Mouse (Mus musculus) C2C12 (cell line): ENCODE results near the gene Cass4. TPM values are rescaled to one million over a fixed set of nuclear protein-coding genes. Genes with fewer than 3 reads are reported as not detected.
A peak's percentile ranks its signal among the peaks of the same experiment; 100 is the strongest.

Experiments
- H3K27me3 ChIP-seq: one replicate; pipeline ENCODE4 v1.6.1; 2011; ENCODE audit not compliant: control insufficient read depth, insufficient read depth, insufficient read length
- H3K36me3 ChIP-seq: one replicate; pipeline ENCODE4 v1.6.1; 2011; ENCODE audit not compliant: control insufficient read depth, insufficient read depth
- H3K4me3 ChIP-seq: one replicate; pipeline ENCODE4 v1.5.1; 2011; ENCODE audit warnings: mild to moderate bottlenecking, control low read depth; ENCODE audit not compliant: poor library complexity, insufficient read depth, severe bottlenecking
- H3K79me2 ChIP-seq: one replicate; pipeline ENCODE4 v1.6.1; 2011; ENCODE audit not compliant: control insufficient read depth, insufficient read depth
- H3K79me3 ChIP-seq: one replicate; pipeline ENCODE4 v1.6.1; 2011; ENCODE audit warnings: low read depth, control low read depth
- H3ac ChIP-seq: one replicate; pipeline ENCODE3; 2011; ENCODE audit warnings: low read depth; ENCODE audit not compliant: control insufficient read depth, insufficient read length
- CEBPB ChIP-seq: IDR thresholded peaks from one replicate; pipeline ENCODE4 v1.6.1; 2011; ENCODE audit warnings: low read depth, mild to moderate bottlenecking, control low read depth, moderate library complexity
- CTCF ChIP-seq: IDR thresholded peaks from one replicate; pipeline ENCODE4 v1.5.1; 2011; ENCODE audit not compliant: control insufficient read depth, insufficient read depth, insufficient read length
- FOSL1 ChIP-seq: IDR thresholded peaks from one replicate; pipeline ENCODE4 v1.8.0; 2011; ENCODE audit warnings: mild to moderate bottlenecking, low read length; ENCODE audit not compliant: poor library complexity, insufficient read depth, severe bottlenecking
- MAX ChIP-seq: IDR thresholded peaks from one replicate; pipeline ENCODE4 v1.6.1; 2011; ENCODE audit warnings: mild to moderate bottlenecking, control low read depth
- MYOD1 ChIP-seq: IDR thresholded peaks from one replicate; pipeline ENCODE4 v1.6.1; 2011; ENCODE audit warnings: low read depth; ENCODE audit not compliant: control insufficient read depth, insufficient read length
- MYOG ChIP-seq: IDR thresholded peaks from one replicate; pipeline ENCODE4 v1.6.1; 2011; ENCODE audit not compliant: control insufficient read depth, insufficient read length; ENCODE audit errors: extremely low read depth
- USF1 ChIP-seq: IDR thresholded peaks from one replicate; pipeline ENCODE4 v1.6.1; 2011; ENCODE audit warnings: low read depth, mild to moderate bottlenecking, control low read depth, moderate library complexity
- polyA plus RNA-seq: library from polyadenylated mRNA; unstranded; fragments of >200 nt; fragmentation: generic; extraction: Trizol; gene quantifications from one replicate; pipeline ENCODE4 v1.2.1, GENCODE M21; 2012; ENCODE audit warnings: missing spikeins

Cass4 gene
- polyA plus RNA-seq, 1 experiment = 0.02 TPM

GRCm38 (mm10) chr2:172363176-172363575, 30.4 kb upstream of the Cass4 start:
- TF ChIP-seq MAX (no peak), USF1 (no peak), CTCF (no peak), MYOG (no peak), FOSL1 (no peak), CEBPB (no peak), MYOD1 (no peak)
- peaks cover 61% of the 10 kb centered on the region for H3K79me3 ChIP-seq
- peaks cover 100% of the 10 kb centered on the region for H3K79me2 ChIP-seq
- H3K27me3 ChIP-seq = no peaks in the 10 kb centered on the region
- H3K4me3 ChIP-seq = no peak overlapping the region
- H3K36me3 ChIP-seq = peaks cover 99% of the 10 kb centered on the region
- no peak overlapping the region for H3ac ChIP-seq

- peak within 1 kb of the TSS; percentile 90 for H3ac ChIP-seq
- H3K4me3 ChIP-seq = peak within 1 kb of the TSS; percentile 97
- H3K79me2 ChIP-seq = peaks cover 92% of the 10 kb centered on the region
- H3K27me3 ChIP-seq = no peaks in the 10 kb centered on the region
- peaks cover 70% of the 10 kb centered on the region for H3K79me3 ChIP-seq
- peaks cover 60% of the 10 kb centered on the region for H3K36me3 ChIP-seq
- no peak for TF ChIP-seq MYOD1
- TF ChIP-seq USF1 = peak; percentile 76
- TF ChIP-seq MAX = peak; percentile 97
- no peak for TF ChIP-seq CEBPB
Observed at GRCm38 (mm10) chr2:172370411-172371223, 23.0 kb upstream of the Cass4 start, which contains the start of the genes Aurka and Cstf1. TSS of gene Aurka (minus strand) at chr2:172370535. TSS of gene Cstf1 (plus strand) at chr2:172370681.

- peaks cover 86% of the 10 kb centered on the region for H3K79me2 ChIP-seq
- TF ChIP-seq MYOD1 (no peak), USF1 (no peak), MYOG (no peak)
- H3ac ChIP-seq = peak overlapping the region; percentile 90
- peaks cover 70% of the 10 kb centered on the region for H3K79me3 ChIP-seq
- H3K27me3 ChIP-seq = no peaks in the 10 kb centered on the region
- peak overlapping the region; percentile 97 for H3K4me3 ChIP-seq
- H3K36me3 ChIP-seq = peaks cover 60% of the 10 kb centered on the region
Observed at GRCm38 (mm10) chr2:172371258-172371657, 22.3 kb upstream of the Cass4 start.

- no peak for TF ChIP-seq MYOD1
- TF ChIP-seq CTCF = no peak
- TF ChIP-seq MAX = no peak
- Histone ChIP-seq H3K4me3 (no peak overlapping the region), H3ac (no peak overlapping the region), H3K36me3 (peaks cover 88% of the 10 kb centered on the region), H3K79me3 (peaks cover 32% of the 10 kb centered on the region), H3K79me2 (peaks cover 38% of the 10 kb centered on the region), H3K27me3 (no peaks in the 10 kb centered on the region)
Observed at GRCm38 (mm10) chr2:172376551-172376950, 17.0 kb upstream of the Cass4 start.

GRCm38 (mm10) chr2:172376999-172377515, 16.5 kb upstream of the Cass4 start:
- peaks cover 27% of the 10 kb centered on the region for H3K79me3 ChIP-seq
- H3K27me3 ChIP-seq = no peaks in the 10 kb centered on the region
- peaks cover 91% of the 10 kb centered on the region for H3K36me3 ChIP-seq
- no peak overlapping the region for H3K4me3 ChIP-seq
- peaks cover 33% of the 10 kb centered on the region for H3K79me2 ChIP-seq
- H3ac ChIP-seq = no peak overlapping the region
- no peak for TF ChIP-seq MYOD1
- no peak for TF ChIP-seq FOSL1
- TF ChIP-seq CEBPB = no peak
- TF ChIP-seq MAX = no peak
- TF ChIP-seq MYOG = no peak
- no peak for TF ChIP-seq USF1

- H3K27me3 ChIP-seq = no peaks in the 10 kb centered on the region
- no peak for TF ChIP-seq CEBPB
- TF ChIP-seq MYOD1 = no peak
- peak; percentile 24 for TF ChIP-seq CTCF
Observed at GRCm38 (mm10) chr2:172378332-172378731, 15.3 kb upstream of the Cass4 start.

More at GRCm38 (mm10) chr2:172378332-172378731, 15.3 kb upstream of the Cass4 start:
- Histone ChIP-seq H3K36me3 (peaks cover 83% of the 10 kb centered on the region), H3K79me2 (peaks cover 20% of the 10 kb centered on the region), H3ac (no peak overlapping the region), H3K4me3 (no peak overlapping the region), H3K79me3 (peaks cover 15% of the 10 kb centered on the region)
